29 mouse cellular contexts compared by ENCODE assay signal in genomic region chr7:122203936-122204335, GRCm38 (mm10). TPM values are rescaled to one million over a fixed set of nuclear protein-coding genes. Genes with fewer than 3 reads are reported as not detected.
DNase-seq lines count a peak whose midpoint lies in the region; ATAC-seq and TF ChIP-seq lines count a peak whose summit lies in the region.
"Had no signal": no experiment of that assay in that cellular context is flagged by ENCODE, and none has a peak within 500 bp of the region (broad histone marks: within the 10 kb centered on the region; RNA-seq: fewer than 3 reads in every experiment).

No protein-coding gene starts in this region.

- no peak overlapping the region for H3K4me2 ChIP-seq in heart, embryonic 12.5 days
- no peak overlapping the region for H3K4me2 ChIP-seq in heart, postnatal 0 days (ENCODE audit: low read depth, low read length)
- no peak overlapping the region for H3K4me2 ChIP-seq in intestine, embryonic 15.5 days (replicated peaks)
- no peak overlapping the region for H3K4me2 ChIP-seq in stomach, embryonic 16.5 days (ENCODE audit: low read depth, low read length)
- H3K4me2 ChIP-seq: limb, embryonic 15.5 days; liver, embryonic 13.5 days; midbrain, embryonic 13.5 days; neural tube, embryonic 13.5 days had no signal

- TF ChIP-seq CTCF in heart, postnatal 0 days (IDR thresholded peaks at IDR 0.05; ENCODE audit: low read depth): no peak

- no peak for DNase-seq in heart, postnatal 14 days
- peak; percentile 30 for DNase-seq in heart, postnatal 0 days (ENCODE audit: low spot score)
- DNase-seq in heart, postnatal 10 days: no peak
- no peak for DNase-seq in layer of hippocampus, postnatal 25 days (ENCODE audit: extremely low spot score in 1 of 2, low spot score in 1 of 2)
- DNase-seq: adrenal gland, postnatal 10 days; cerebellum, adult 8-10 months; cerebellum, postnatal 36 days; gastrocnemius, postnatal 36 days; heart, adult 2 months; kidney, adult 2 months; kidney, postnatal 36 days; layer of hippocampus, postnatal 36 days; liver, embryonic 13.5 days; right cerebral cortex, postnatal 4 days had no signal

- intact Hi-C loops in heart, postnatal 14 days (cut with DNase I): no loop called here
- intact Hi-C loops in heart, postnatal 10 days (cut with DNase I): no loop called here

- H3K9me3 ChIP-seq in heart, embryonic 12.5 days (replicated peaks): no peaks in the 10 kb centered on the region
- H3K9me3 ChIP-seq in heart, postnatal 0 days (replicated peaks; ENCODE audit: control insufficient read depth, low read length): no peaks in the 10 kb centered on the region
- no peaks in the 10 kb centered on the region for H3K9me3 ChIP-seq in intestine, embryonic 15.5 days
- no peaks in the 10 kb centered on the region for H3K9me3 ChIP-seq in stomach, embryonic 16.5 days (replicated peaks; ENCODE audit: control insufficient read depth, low read length)
- H3K9me3 ChIP-seq: limb, embryonic 10.5 days; limb, embryonic 15.5 days; liver, embryonic 13.5 days; midbrain, embryonic 13.5 days; neural tube, embryonic 13.5 days had no signal

- TF ChIP-seq EP300 in heart, postnatal 0 days (IDR thresholded peaks at IDR 0.05; ENCODE audit: low read depth): no peak

- ATAC-seq in heart, embryonic 12.5 days (ENCODE audit: insufficient number of reproducible peaks, low FRiP score): 0 out of 2 replicates have a peak, but pooled peaks have one; percentile 36
- ATAC-seq in heart, postnatal 0 days (ENCODE audit: insufficient read depth, low read depth): peak; percentile 47
- ATAC-seq in intestine, embryonic 15.5 days: peak; percentile 65
- peak; percentile 79; the same call in 1 of the 2 replicates for ATAC-seq in stomach, embryonic 16.5 days (ENCODE audit: insufficient read depth, low FRiP score)
- ATAC-seq: forebrain, embryonic 14.5 days; hindbrain, postnatal 0 days; midbrain, embryonic 13.5 days; Patski had no signal

- no peak overlapping the region for H3K9ac ChIP-seq in heart, embryonic 12.5 days
- no peak overlapping the region for H3K9ac ChIP-seq in heart, postnatal 0 days (replicated peaks; ENCODE audit: low read depth, low read length)
- no peak overlapping the region for H3K9ac ChIP-seq in intestine, embryonic 15.5 days
- H3K9ac ChIP-seq in stomach, embryonic 16.5 days (ENCODE audit: low read length): no peak overlapping the region
- H3K9ac ChIP-seq: limb, embryonic 15.5 days; liver, embryonic 13.5 days; midbrain, embryonic 13.5 days; neural tube, embryonic 13.5 days had no signal

- H3K36me3 ChIP-seq in heart, embryonic 12.5 days: no peaks in the 10 kb centered on the region
- H3K36me3 ChIP-seq in heart, postnatal 0 days (replicated peaks; ENCODE audit: control insufficient read depth, insufficient read depth, low read length): no peaks in the 10 kb centered on the region
- H3K36me3 ChIP-seq in intestine, embryonic 15.5 days: no peaks in the 10 kb centered on the region
- H3K36me3 ChIP-seq in stomach, embryonic 16.5 days (ENCODE audit: control insufficient read depth, insufficient read depth, low read length): no peaks in the 10 kb centered on the region
- H3K36me3 ChIP-seq: limb, embryonic 10.5 days; limb, embryonic 15.5 days; liver, embryonic 13.5 days; midbrain, embryonic 13.5 days; neural tube, embryonic 13.5 days had no signal

- H3K27me3 ChIP-seq in heart, embryonic 12.5 days (replicated peaks): no peaks in the 10 kb centered on the region
- H3K27me3 ChIP-seq in heart, postnatal 0 days (ENCODE audit: control insufficient read depth, insufficient read depth, low read length): no peaks in the 10 kb centered on the region
- no peaks in the 10 kb centered on the region for H3K27me3 ChIP-seq in intestine, embryonic 15.5 days (replicated peaks)
- no peaks in the 10 kb centered on the region for H3K27me3 ChIP-seq in stomach, embryonic 16.5 days (ENCODE audit: control insufficient read depth, insufficient read depth, low read length)
- H3K27me3 ChIP-seq: limb, embryonic 15.5 days; liver, embryonic 13.5 days; midbrain, embryonic 13.5 days; neural tube, embryonic 13.5 days had no signal

- 46% methylated on average over 2 of the region's 2 CpGs for WGBS in heart, embryonic 12.5 days
- WGBS in heart, postnatal 0 days: 33% methylated on average over 2 of the region's 2 CpGs
- 13% methylated on average over 2 of the region's 2 CpGs for WGBS in intestine, embryonic 15.5 days
- WGBS in stomach, embryonic 16.5 days: 36% methylated on average over 2 of the region's 2 CpGs

- H3K4me1 ChIP-seq in heart, embryonic 12.5 days (replicated peaks): no peaks in the 10 kb centered on the region
- no peaks in the 10 kb centered on the region for H3K4me1 ChIP-seq in heart, postnatal 0 days (ENCODE audit: control insufficient read depth, insufficient read depth)
- H3K4me1 ChIP-seq in intestine, embryonic 15.5 days (replicated peaks): no peaks in the 10 kb centered on the region
- peaks cover 3% of the 10 kb centered on the region; the same call in 1 of the 2 replicates for H3K4me1 ChIP-seq in stomach, embryonic 16.5 days (ENCODE audit: control insufficient read depth, insufficient read depth, low read length)
- H3K4me1 ChIP-seq: limb, embryonic 10.5 days; limb, embryonic 15.5 days; midbrain, embryonic 13.5 days; neural tube, embryonic 13.5 days had no signal

- H3K4me3 ChIP-seq in heart, embryonic 12.5 days: no peak overlapping the region
- H3K4me3 ChIP-seq in heart, postnatal 0 days (ENCODE audit: low read depth, low read length): no peak overlapping the region
- no peak overlapping the region for H3K4me3 ChIP-seq in intestine, embryonic 15.5 days (replicated peaks)
- no peak overlapping the region for H3K4me3 ChIP-seq in stomach, embryonic 16.5 days (replicated peaks; ENCODE audit: low read length)
- H3K4me3 ChIP-seq: heart, adult 2 months; limb, embryonic 10.5 days; limb, embryonic 15.5 days; liver, embryonic 13.5 days; midbrain, embryonic 13.5 days; neural tube, embryonic 13.5 days had no signal

- peak overlapping the region; percentile 36; the same call in 1 of the 2 replicates for H3K27ac ChIP-seq in heart, embryonic 12.5 days (ENCODE audit: poor library complexity, severe bottlenecking)
- H3K27ac ChIP-seq in heart, postnatal 0 days (ENCODE audit: low read depth): no peak overlapping the region
- H3K27ac ChIP-seq in intestine, embryonic 15.5 days: no peak overlapping the region
- 0 out of 2 replicates have a peak overlapping the region, but pooled peaks have one; percentile 44 for H3K27ac ChIP-seq in stomach, embryonic 16.5 days (ENCODE audit: low read length)
- H3K27ac ChIP-seq: heart, adult 2 months; hindbrain, postnatal 0 days; limb, embryonic 10.5 days; limb, embryonic 15.5 days; liver, embryonic 13.5 days; macrophage; midbrain, embryonic 13.5 days; neural tube, embryonic 13.5 days had no signal

RNA-seq across cellular contexts. Expression of gene Chp2, which starts 15.4 kb away (rescaled TPM):
- 0.15 and 0.42 TPM in 2 replicates for polyA plus RNA-seq in heart, embryonic 12.5 days (2016; fragmentation: Nextera tagmentation; extraction: Ambion mirVana)
- total RNA-seq in heart, postnatal 14 days (2021): 1 to 10 TPM; 2.0 to 3.3 TPM
- 5.2 TPM in 1 of 2 replicates, not detected in the other for total RNA-seq in heart, postnatal 0 days (2014; rRNA removed; ENCODE audit: low replicate concordance)
- 0.38 and 0.63 TPM in 2 replicates for polyA plus RNA-seq in heart, postnatal 0 days (2015; fragmentation: Nextera tagmentation; extraction: Ambion mirVana)
- total RNA-seq in heart, postnatal 10 days (2021): 1 to 10 TPM; 2.4 to 2.6 TPM
- polyA plus RNA-seq in intestine, embryonic 15.5 days (2015; fragmentation: Nextera tagmentation; extraction: Ambion mirVana): 5.7 and 5.8 TPM in 2 replicates
- polyA plus RNA-seq in stomach, embryonic 16.5 days (2015; fragmentation: Nextera tagmentation; extraction: Ambion mirVana): 1.7 and 2.0 TPM in 2 replicates
- 1 to 10 TPM; 2.7 to 2.8 TPM for total RNA-seq in layer of hippocampus, postnatal 25 days (2021)
- total RNA-seq: megakaryocyte-erythroid progenitor cell, adult 5-6 weeks; MEL had no signal
- polyA plus RNA-seq: embryonic facial prominence, embryonic 11.5 days; limb, embryonic 10.5 days; Patski had no signal

RNA-seq across cellular contexts. Expression of gene Ern2, which starts 17.9 kb away (rescaled TPM):
- not detected in 2 replicates for polyA plus RNA-seq in heart, embryonic 12.5 days (2016; fragmentation: Nextera tagmentation; extraction: Ambion mirVana)
- not detected for total RNA-seq in heart, postnatal 14 days (2021)
- total RNA-seq in heart, postnatal 0 days (2014; rRNA removed; ENCODE audit: low replicate concordance): not detected in 2 replicates
- polyA plus RNA-seq in heart, postnatal 0 days (2015; fragmentation: Nextera tagmentation; extraction: Ambion mirVana): 0.07 TPM in 1 of 2 replicates, not detected in the other
- not detected for total RNA-seq in heart, postnatal 10 days (2021)
- 4.8 and 6.2 TPM in 2 replicates for polyA plus RNA-seq in intestine, embryonic 15.5 days (2015; fragmentation: Nextera tagmentation; extraction: Ambion mirVana)
- polyA plus RNA-seq in stomach, embryonic 16.5 days (2015; fragmentation: Nextera tagmentation; extraction: Ambion mirVana): 28.5 and 39.9 TPM in 2 replicates
- total RNA-seq in layer of hippocampus, postnatal 25 days (2021): under 1 TPM; 0.30 to 0.45 TPM
- total RNA-seq: gastrocnemius, postnatal 36 days; heart, adult 2 months; megakaryocyte-erythroid progenitor cell, adult 5-6 weeks; MEL had no signal
- polyA plus RNA-seq: embryonic facial prominence, embryonic 11.5 days; limb, embryonic 10.5 days; limb, embryonic 15.5 days; liver, embryonic 13.5 days; macrophage; Patski; spleen, adult 2 months had no signal

RNA-seq across cellular contexts. Expression of gene Plk1, which starts 44.7 kb away (rescaled TPM):
- 103 and 112 TPM in 2 replicates for polyA plus RNA-seq in heart, embryonic 12.5 days (2016; fragmentation: Nextera tagmentation; extraction: Ambion mirVana)
- total RNA-seq in heart, postnatal 14 days (2021): 1 to 10 TPM; 4.1 to 5.9 TPM
- 27.8 and 35.5 TPM in 2 replicates for total RNA-seq in heart, postnatal 0 days (2014; rRNA removed; ENCODE audit: low replicate concordance)
- polyA plus RNA-seq in heart, postnatal 0 days (2015; fragmentation: Nextera tagmentation; extraction: Ambion mirVana): 22.8 and 23.3 TPM in 2 replicates
- total RNA-seq in heart, postnatal 10 days (2021): 10 to 100 TPM; 12.2 to 14.5 TPM
- polyA plus RNA-seq in intestine, embryonic 15.5 days (2015; fragmentation: Nextera tagmentation; extraction: Ambion mirVana): 113 and 122 TPM in 2 replicates
- polyA plus RNA-seq in stomach, embryonic 16.5 days (2015; fragmentation: Nextera tagmentation; extraction: Ambion mirVana): 100 and 103 TPM in 2 replicates
- 1 to 10 TPM; 1.9 to 2.1 TPM for total RNA-seq in layer of hippocampus, postnatal 25 days (2021)

Comparison
In these comparisons a context has a peak if more than half of its experiments do, and no peak if none do; other contexts are left out.
1. H3K27ac ChIP-seq: peak in heart, embryonic 12.5 days (single experiment) and stomach, embryonic 16.5 days (single experiment); none in heart, postnatal 0 days (single experiment) and intestine, embryonic 15.5 days (single experiment).
2. Peak in every context shown above with its lines, with median percentiles within 50 percentile points of each other: ATAC-seq.